7 mouse cellular contexts compared by ENCODE assay signal in genomic region chr6:113306322-113306985, GRCm38 (mm10). TPM values are rescaled to one million over a fixed set of nuclear protein-coding genes. Genes with fewer than 3 reads are reported as not detected.
DNase-seq lines count a peak whose midpoint lies in the region; ATAC-seq lines count a peak whose summit lies in the region.

No protein-coding gene starts in this region.

- WGBS in intestine, embryonic 16.5 days: under 1% methylated on average over 50 of the region's 50 CpGs
- 1% methylated on average over 48 of the region's 50 CpGs for WGBS in midbrain, embryonic 11.5 days

- intact Hi-C loops in left cerebral cortex, postnatal 36 days (cut with DNase I): loop anchor here (1.0 to 10.0 kb wide), 3 partner anchors 20 to 232 kb away; partner anchors contain the start of genes Mtmr14, Ogg1 and Setd5

- H3K4me3 ChIP-seq in intestine, embryonic 16.5 days (ENCODE audit: low read length): peak overlapping the region; percentile 99
- H3K4me3 ChIP-seq in midbrain, embryonic 11.5 days (ENCODE audit: low read depth, low read length): peak overlapping the region; percentile 97

- peak; percentile 99 for ATAC-seq in intestine, embryonic 16.5 days
- ATAC-seq in midbrain, embryonic 11.5 days (ENCODE audit: low FRiP score): peak; percentile 98

- no peaks in the 10 kb centered on the region for H3K36me3 ChIP-seq in intestine, embryonic 16.5 days (ENCODE audit: control insufficient read depth, insufficient read depth, low read length)
- H3K36me3 ChIP-seq in midbrain, embryonic 11.5 days (ENCODE audit: control insufficient read depth, insufficient read depth, low read length): peaks cover 3% of the 10 kb centered on the region; the same call in 1 of the 2 replicates

- peak; percentile 100 for DNase-seq in adrenal gland, adult 8-10 months
- peak; percentile 99 for DNase-seq in embryo, embryonic 9.5 days (ENCODE audit: extremely low spot score)
- peak; percentile 99 to 100 for DNase-seq in gastrocnemius, postnatal 4 days (ENCODE audit: low spot score in 2 of 2)
- DNase-seq in left cerebral cortex, postnatal 36 days (ENCODE audit: low spot score in 2 of 2): peak; percentile 99
- DNase-seq in midbrain, embryonic 11.5 days (ENCODE audit: low spot score, missing footprints): peak; percentile 99
- DNase-seq in skeletal muscle tissue, adult 2 months (ENCODE audit: low read depth, low spot score): peak; percentile 99

- H3K4me1 ChIP-seq in intestine, embryonic 16.5 days (ENCODE audit: control insufficient read depth, insufficient read depth, low read length): peaks cover 6% of the 10 kb centered on the region
- peaks cover 15% of the 10 kb centered on the region for H3K4me1 ChIP-seq in midbrain, embryonic 11.5 days (ENCODE audit: control insufficient read depth, insufficient read depth, low read length)

- H3K4me2 ChIP-seq in intestine, embryonic 16.5 days (ENCODE audit: low read depth, low read length): peak overlapping the region; percentile 90
- peak overlapping the region; percentile 98 for H3K4me2 ChIP-seq in midbrain, embryonic 11.5 days

- no peaks in the 10 kb centered on the region for H3K9me3 ChIP-seq in intestine, embryonic 16.5 days (ENCODE audit: control insufficient read depth, low read length)
- H3K9me3 ChIP-seq in midbrain, embryonic 11.5 days (ENCODE audit: control insufficient read depth, low read length): no peaks in the 10 kb centered on the region

- no peaks in the 10 kb centered on the region for H3K27me3 ChIP-seq in intestine, embryonic 16.5 days (replicated peaks; ENCODE audit: control insufficient read depth, insufficient read depth, low read length)
- H3K27me3 ChIP-seq in midbrain, embryonic 11.5 days (ENCODE audit: control insufficient read depth, insufficient read depth, low read length): no peaks in the 10 kb centered on the region

- peak overlapping the region; percentile 99 for H3K27ac ChIP-seq in intestine, embryonic 16.5 days (ENCODE audit: low read length)
- H3K27ac ChIP-seq in midbrain, embryonic 11.5 days (ENCODE audit: low read depth, low read length): peak overlapping the region; percentile 96

- H3K9ac ChIP-seq in intestine, embryonic 16.5 days (ENCODE audit: low read depth, low read length): peak overlapping the region; percentile 97
- H3K9ac ChIP-seq in midbrain, embryonic 11.5 days (ENCODE audit: low read length): peak overlapping the region; percentile 93

RNA-seq across cellular contexts. Expression of gene Brpf1, which starts 0.5 kb away (rescaled TPM):
- total RNA-seq in adrenal gland, adult 8-10 months (2022): 10 to 100 TPM; 19.5 to 32.3 (median 29.5) TPM
- total RNA-seq in gastrocnemius, postnatal 4 days (2021): 10 to 100 TPM; 20.9 to 25.5 TPM
- 11.6 and 13.4 TPM in 2 replicates for polyA plus RNA-seq in intestine, embryonic 16.5 days (2015; fragmentation: Nextera tagmentation; extraction: Ambion mirVana)
- total RNA-seq in left cerebral cortex, postnatal 36 days (2021): 10 to 100 TPM; 29.0 to 30.3 TPM
- 20.1 and 22.8 TPM in 2 replicates for polyA plus RNA-seq in midbrain, embryonic 11.5 days (2014; fragmentation: Nextera tagmentation; extraction: Ambion mirVana)

RNA-seq across cellular contexts. Expression of gene Ogg1, which starts 20.3 kb away (rescaled TPM):
- total RNA-seq in adrenal gland, adult 8-10 months (2022): 10 to 100 TPM; 14.4 to 21.7 (median 17.1) TPM
- total RNA-seq in gastrocnemius, postnatal 4 days (2021): 10 to 100 TPM in 1 of 2 experiments, 1 to 10 TPM in 1; 7.8 to 10.1 TPM
- polyA plus RNA-seq in intestine, embryonic 16.5 days (2015; fragmentation: Nextera tagmentation; extraction: Ambion mirVana): 10.7 and 10.9 TPM in 2 replicates
- total RNA-seq in left cerebral cortex, postnatal 36 days (2021): 1 to 10 TPM; 6.5 to 7.1 TPM
- 12.2 and 13.8 TPM in 2 replicates for polyA plus RNA-seq in midbrain, embryonic 11.5 days (2014; fragmentation: Nextera tagmentation; extraction: Ambion mirVana)

RNA-seq across cellular contexts. Expression of gene Cpne9, which starts 24.3 kb away (rescaled TPM):
- 1 to 10 TPM; 4.4 to 8.6 (median 5.8) TPM for total RNA-seq in adrenal gland, adult 8-10 months (2022)
- total RNA-seq in gastrocnemius, postnatal 4 days (2021): under 1 TPM in 1 of 2 experiments, not detected in 1; 0.36 TPM
- 0.02 TPM in 1 of 2 replicates, not detected in the other for polyA plus RNA-seq in intestine, embryonic 16.5 days (2015; fragmentation: Nextera tagmentation; extraction: Ambion mirVana)
- total RNA-seq in left cerebral cortex, postnatal 36 days (2021): 10 to 100 TPM; 76.4 to 79.5 TPM
- polyA plus RNA-seq in midbrain, embryonic 11.5 days (2014; fragmentation: Nextera tagmentation; extraction: Ambion mirVana): 0.07 and 0.08 TPM in 2 replicates

RNA-seq across cellular contexts. Expression of gene Camk1, which starts 37.3 kb away (rescaled TPM):
- total RNA-seq in adrenal gland, adult 8-10 months (2022): 10 to 100 TPM; 50.1 to 74.6 (median 64.6) TPM
- 10 to 100 TPM; 47.5 to 49.5 TPM for total RNA-seq in gastrocnemius, postnatal 4 days (2021)
- 66.4 and 66.8 TPM in 2 replicates for polyA plus RNA-seq in intestine, embryonic 16.5 days (2015; fragmentation: Nextera tagmentation; extraction: Ambion mirVana)
- 100 to 1,000 TPM; 106 to 123 TPM for total RNA-seq in left cerebral cortex, postnatal 36 days (2021)
- 61.6 and 65.4 TPM in 2 replicates for polyA plus RNA-seq in midbrain, embryonic 11.5 days (2014; fragmentation: Nextera tagmentation; extraction: Ambion mirVana)

Comparison
In these comparisons a context has a peak if more than half of its experiments do, and no peak if none do; other contexts are left out.
1. Peak in every context shown above with its lines: DNase-seq, ATAC-seq, H3K4me3 ChIP-seq and H3K27ac ChIP-seq.
2. RNA of gene Cpne9, which starts 24.3 kb away (total RNA-seq): 76.4 to 79.5 TPM in left cerebral cortex, postnatal 36 days; 4.4 to 8.6 TPM in adrenal gland, adult 8-10 months and 0.36 TPM in gastrocnemius, postnatal 4 days; every median in the first group is over 4 times any median in the second.